Mouse (Mus musculus): ENCODE results near the gene Gm49486. TPM values are rescaled to one million over a fixed set of nuclear protein-coding genes. Genes with fewer than 3 reads are reported as not detected.
"Not testable (repeated sequence)": the region's sequence is repeated elsewhere in the genome, so short reads cannot be mapped to it uniquely, and the experiment has no call there.

Gene Gm49486
- polyA plus RNA-seq, 1 experiment from 2014 or later: 0.68 TPM

- H3K9me3 ChIP-seq (ENCODE audit: control insufficient read depth, low read length): no peaks in the 10 kb centered on the region
- no peaks in the 10 kb centered on the region for H3K4me1 ChIP-seq (replicated peaks; ENCODE audit: control insufficient read depth, insufficient read depth, low read length)
- ATAC-seq (ENCODE audit: low FRiP score): no peak
- peak overlapping the region; percentile 36; the same call in 1 of the 2 replicates for H3K27ac ChIP-seq (ENCODE audit: low read depth, low read length)
- H3K4me3 ChIP-seq (ENCODE audit: low read depth, low read length): no peak overlapping the region
- no peaks in the 10 kb centered on the region for H3K27me3 ChIP-seq (ENCODE audit: control insufficient read depth, insufficient read depth, low read length)
- no peak for DNase-seq (ENCODE audit: low spot score)
- no peak overlapping the region for H3K9ac ChIP-seq (ENCODE audit: low read depth, low read length)
- WGBS: 65% methylated on average over 6 of the region's 6 CpGs
- no peaks in the 10 kb centered on the region for H3K36me3 ChIP-seq (ENCODE audit: control insufficient read depth, insufficient read depth, low read length)
- H3K4me2 ChIP-seq (replicated peaks; ENCODE audit: low read depth, low read length): no peak overlapping the region
These were observed 15.6 kb upstream of the Gm49486 start for GRCm38 (mm10) chr15:79213591-79213990.

- 73% methylated on average over 3 of the region's 3 CpGs for WGBS
- DNase-seq (ENCODE audit: low spot score): no peak
- Histone ChIP-seq H3K4me1 (replicated peaks; ENCODE audit: control insufficient read depth, insufficient read depth, low read length) (peaks cover 3% of the 10 kb centered on the region; the same call in 1 of the 2 replicates), H3K27me3 (ENCODE audit: control insufficient read depth, insufficient read depth, low read length) (no peaks in the 10 kb centered on the region), H3K4me2 (replicated peaks; ENCODE audit: low read depth, low read length) (no peak overlapping the region), H3K9ac (ENCODE audit: low read depth, low read length) (no peak overlapping the region), H3K4me3 (ENCODE audit: low read depth, low read length) (no peak overlapping the region), H3K27ac (ENCODE audit: low read depth, low read length) (no peak overlapping the region), H3K9me3 (ENCODE audit: control insufficient read depth, low read length) (no peaks in the 10 kb centered on the region), H3K36me3 (ENCODE audit: control insufficient read depth, insufficient read depth, low read length) (no peaks in the 10 kb centered on the region)
- ATAC-seq (ENCODE audit: low FRiP score): no peak
These were observed 13.0 kb upstream of the Gm49486 start for GRCm38 (mm10) chr15:79216191-79216590.

- no peak overlapping the region for H3K4me3 ChIP-seq (ENCODE audit: low read depth, low read length)
- H3K4me1 ChIP-seq (replicated peaks; ENCODE audit: control insufficient read depth, insufficient read depth, low read length): peaks cover 14% of the 10 kb centered on the region
- H3K4me2 ChIP-seq (replicated peaks; ENCODE audit: low read depth, low read length): no peak overlapping the region
- no peak overlapping the region for H3K9ac ChIP-seq (ENCODE audit: low read depth, low read length)
- DNase-seq (ENCODE audit: low spot score): peak; percentile 65
- peak; percentile 53; the same call in 1 of the 2 replicates for ATAC-seq (ENCODE audit: low FRiP score)
- no peak overlapping the region; the same call in 1 of the 2 replicates for H3K27ac ChIP-seq (ENCODE audit: low read depth, low read length)
- WGBS: 0% methylated on average over 1 of the region's 1 CpGs
- no peaks in the 10 kb centered on the region for H3K36me3 ChIP-seq (ENCODE audit: control insufficient read depth, insufficient read depth, low read length)
- H3K27me3 ChIP-seq (ENCODE audit: control insufficient read depth, insufficient read depth, low read length): no peaks in the 10 kb centered on the region
- no peaks in the 10 kb centered on the region for H3K9me3 ChIP-seq (ENCODE audit: control insufficient read depth, low read length)
These were observed 9.6 kb upstream of the Gm49486 start for GRCm38 (mm10) chr15:79219572-79219971.

GRCm38 (mm10) chr15:79223641-79224040 is 5.5 kb upstream of the Gm49486 start:
- Histone ChIP-seq H3K9ac (ENCODE audit: low read depth, low read length) (no peak overlapping the region), H3K27me3 (ENCODE audit: control insufficient read depth, insufficient read depth, low read length) (no peaks in the 10 kb centered on the region), H3K4me3 (ENCODE audit: low read depth, low read length) (no peak overlapping the region), H3K4me1 (replicated peaks; ENCODE audit: control insufficient read depth, insufficient read depth, low read length) (peaks cover 14% of the 10 kb centered on the region), H3K36me3 (ENCODE audit: control insufficient read depth, insufficient read depth, low read length) (no peaks in the 10 kb centered on the region), H3K4me2 (replicated peaks; ENCODE audit: low read depth, low read length) (no peak overlapping the region), H3K27ac (ENCODE audit: low read depth, low read length) (no peak overlapping the region), H3K9me3 (ENCODE audit: control insufficient read depth, low read length) (no peaks in the 10 kb centered on the region)
- ATAC-seq (ENCODE audit: low FRiP score): no peak
- DNase-seq (ENCODE audit: low spot score): peak; percentile 22
- WGBS: 5% methylated on average over 5 of the region's 5 CpGs

- WGBS: 5% methylated on average over 5 of the region's 5 CpGs
- no peaks in the 10 kb centered on the region for H3K36me3 ChIP-seq (ENCODE audit: control insufficient read depth, insufficient read depth, low read length)
- ATAC-seq (ENCODE audit: low FRiP score) (peak; percentile 66), DNase-seq (ENCODE audit: low spot score) (peak; percentile 98)
- H3K9me3 ChIP-seq (ENCODE audit: control insufficient read depth, low read length): no peaks in the 10 kb centered on the region
- H3K4me1 ChIP-seq (replicated peaks; ENCODE audit: control insufficient read depth, insufficient read depth, low read length): peaks cover 13% of the 10 kb centered on the region
- H3K4me3 ChIP-seq (ENCODE audit: low read depth, low read length): no peak overlapping the region
- peak overlapping the region; percentile 4; the same call in 1 of the 2 replicates for H3K4me2 ChIP-seq (replicated peaks; ENCODE audit: low read depth, low read length)
- no peaks in the 10 kb centered on the region for H3K27me3 ChIP-seq (ENCODE audit: control insufficient read depth, insufficient read depth, low read length)
- H3K27ac ChIP-seq (ENCODE audit: low read depth, low read length): no peak overlapping the region
- H3K9ac ChIP-seq (ENCODE audit: low read depth, low read length): no peak overlapping the region
These were observed 4.5 kb upstream of the Gm49486 start for GRCm38 (mm10) chr15:79224685-79225084.

- H3K36me3 ChIP-seq (ENCODE audit: control insufficient read depth, insufficient read depth, low read length); H3K27ac ChIP-seq (ENCODE audit: low read depth, low read length); H3K27me3 ChIP-seq (ENCODE audit: control insufficient read depth, insufficient read depth, low read length); H3K4me2 ChIP-seq (replicated peaks; ENCODE audit: low read depth, low read length); ATAC-seq (ENCODE audit: low FRiP score); H3K9me3 ChIP-seq (ENCODE audit: control insufficient read depth, low read length); DNase-seq (ENCODE audit: low spot score); H3K9ac ChIP-seq (ENCODE audit: low read depth, low read length); H3K4me3 ChIP-seq (ENCODE audit: low read depth, low read length): not testable (repeated sequence)
- H3K4me1 ChIP-seq (replicated peaks; ENCODE audit: control insufficient read depth, insufficient read depth, low read length): peaks cover 11% of the 10 kb centered on the region
- 65% methylated on average over 2 of the region's 2 CpGs for WGBS
These were observed 3.4 kb upstream of the Gm49486 start for GRCm38 (mm10) chr15:79225780-79226179.

GRCm38 (mm10) chr15:79235268-79235667 is 6.1 kb downstream of the Gm49486 start:
- ATAC-seq (ENCODE audit: low FRiP score) (no peak), DNase-seq (ENCODE audit: low spot score) (no peak)
- Histone ChIP-seq H3K4me2 (replicated peaks; ENCODE audit: low read depth, low read length) (no peak overlapping the region), H3K4me1 (replicated peaks; ENCODE audit: control insufficient read depth, insufficient read depth, low read length) (no peaks in the 10 kb centered on the region), H3K36me3 (ENCODE audit: control insufficient read depth, insufficient read depth, low read length) (no peaks in the 10 kb centered on the region; the same call in 1 of the 2 replicates), H3K27ac (ENCODE audit: low read depth, low read length) (no peak overlapping the region), H3K27me3 (ENCODE audit: control insufficient read depth, insufficient read depth, low read length) (no peaks in the 10 kb centered on the region), H3K9ac (ENCODE audit: low read depth, low read length) (no peak overlapping the region), H3K4me3 (ENCODE audit: low read depth, low read length) (no peak overlapping the region), H3K9me3 (ENCODE audit: control insufficient read depth, low read length) (no peaks in the 10 kb centered on the region)
- 92% methylated on average over 9 of the region's 9 CpGs for WGBS

- Histone ChIP-seq H3K9ac (ENCODE audit: low read depth, low read length) (no peak overlapping the region), H3K27me3 (ENCODE audit: control insufficient read depth, insufficient read depth, low read length) (no peaks in the 10 kb centered on the region), H3K4me1 (replicated peaks; ENCODE audit: control insufficient read depth, insufficient read depth, low read length) (no peaks in the 10 kb centered on the region), H3K36me3 (ENCODE audit: control insufficient read depth, insufficient read depth, low read length) (peaks cover 2% of the 10 kb centered on the region; the same call in 1 of the 2 replicates), H3K9me3 (ENCODE audit: control insufficient read depth, low read length) (no peaks in the 10 kb centered on the region), H3K27ac (ENCODE audit: low read depth, low read length) (no peak overlapping the region), H3K4me3 (ENCODE audit: low read depth, low read length) (no peak overlapping the region), H3K4me2 (replicated peaks; ENCODE audit: low read depth, low read length) (no peak overlapping the region)
- whole genome bisulfite sequencing: 76% methylated on average over 6 of the region's 6 CpGs
- DNase-seq (ENCODE audit: low spot score) (no peak), ATAC-seq (ENCODE audit: low FRiP score) (no peak)
These were observed 8.8 kb downstream of the Gm49486 start for GRCm38 (mm10) chr15:79238036-79238435.

- peaks cover 9% of the 10 kb centered on the region for H3K36me3 ChIP-seq (ENCODE audit: control insufficient read depth, insufficient read depth, low read length)
- no peak overlapping the region for H3K4me3 ChIP-seq (ENCODE audit: low read depth, low read length)
- ATAC-seq (ENCODE audit: low FRiP score) (no peak; the same call in 1 of the 2 replicates), DNase-seq (ENCODE audit: low spot score) (no peak)
- 74% methylated on average over 13 of the region's 13 CpGs for WGBS
- H3K9ac ChIP-seq (ENCODE audit: low read depth, low read length): no peak overlapping the region
- H3K4me2 ChIP-seq (replicated peaks; ENCODE audit: low read depth, low read length): no peak overlapping the region
- H3K27me3 ChIP-seq (ENCODE audit: control insufficient read depth, insufficient read depth, low read length): no peaks in the 10 kb centered on the region
- no peak overlapping the region for H3K27ac ChIP-seq (ENCODE audit: low read depth, low read length)
- peaks cover 3% of the 10 kb centered on the region; the same call in 1 of the 2 replicates for H3K4me1 ChIP-seq (replicated peaks; ENCODE audit: control insufficient read depth, insufficient read depth, low read length)
- no peaks in the 10 kb centered on the region for H3K9me3 ChIP-seq (ENCODE audit: control insufficient read depth, low read length)
These were observed 13.5 kb downstream of the Gm49486 start for GRCm38 (mm10) chr15:79242574-79243233.
